Mouse (Mus musculus) MEL-GATA-1-ER (cell line): Measurements from ENCODE around the gene P2rx1.

Experiments used
- DNase-seq: peaks from one replicate; pipeline ENCODE4 v3.0.0-alpha.2; 2012; ENCODE audit warnings: low read depth; ENCODE audit errors: extremely low read depth

Gene P2rx1

DNA sequence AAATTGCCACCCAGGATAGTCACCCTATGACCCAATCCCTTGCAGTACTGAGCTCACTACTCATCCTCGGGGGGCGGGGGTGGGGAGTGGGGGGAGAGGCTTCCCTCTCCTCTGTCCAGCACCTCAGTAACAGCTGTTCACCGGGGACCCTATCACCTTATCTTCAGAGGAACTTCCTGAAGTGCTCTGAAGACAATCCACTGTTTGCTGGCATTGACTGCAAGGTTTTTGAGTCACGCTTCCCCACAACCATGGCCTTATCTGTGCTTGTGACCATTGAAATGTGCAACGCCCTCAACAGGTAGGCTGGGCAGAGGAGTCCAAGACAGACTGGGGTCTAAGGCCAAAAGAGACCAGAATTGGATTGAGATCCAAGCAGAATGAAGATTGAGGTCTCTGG lies 11.1 kb upstream of the P2rx1 start:
- DNase-seq = peak; percentile 38

DNA sequence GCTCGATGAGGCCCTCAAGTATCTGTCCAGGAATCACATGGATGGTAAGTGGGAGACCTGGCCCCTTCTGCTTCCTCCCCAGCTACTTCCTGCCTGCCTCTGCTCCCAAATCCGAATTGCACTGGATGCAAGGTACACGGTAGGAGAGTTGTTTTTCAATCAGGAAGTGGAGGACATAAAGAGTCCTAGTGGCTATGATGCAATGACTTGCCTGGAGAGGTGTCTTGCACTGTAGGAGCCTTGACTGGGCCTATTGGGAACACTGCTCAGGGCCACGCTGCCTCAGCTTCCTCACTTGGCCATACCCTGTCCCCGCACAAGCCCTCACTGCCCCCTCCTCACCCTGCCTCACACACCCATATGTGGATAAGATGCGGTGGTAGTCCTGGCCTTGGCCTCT lies 9.9 kb upstream of the P2rx1 start:
- no peak for DNase-seq

DNA sequence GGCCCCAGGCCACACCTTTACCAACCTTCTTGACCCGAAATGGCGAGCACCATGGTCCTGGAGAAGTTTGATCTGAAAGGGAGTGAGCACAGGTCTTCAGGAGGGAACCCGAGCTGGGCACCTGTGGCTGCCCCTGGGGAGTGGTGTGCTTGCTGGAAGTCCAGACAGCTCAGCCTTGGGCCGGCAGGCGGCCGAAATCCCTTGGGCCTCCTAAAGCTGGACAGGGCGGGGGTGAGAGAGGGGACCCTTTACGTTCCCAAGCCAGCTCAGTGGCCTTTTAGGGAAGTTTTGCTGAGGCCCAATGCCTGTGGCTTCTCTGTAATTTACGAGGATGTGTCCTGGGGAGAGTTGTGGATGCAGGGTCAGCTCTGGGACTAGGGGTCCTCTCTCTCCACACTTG lies 8.2 kb upstream of the P2rx1 start:
- DNase-seq = no peak

DNA sequence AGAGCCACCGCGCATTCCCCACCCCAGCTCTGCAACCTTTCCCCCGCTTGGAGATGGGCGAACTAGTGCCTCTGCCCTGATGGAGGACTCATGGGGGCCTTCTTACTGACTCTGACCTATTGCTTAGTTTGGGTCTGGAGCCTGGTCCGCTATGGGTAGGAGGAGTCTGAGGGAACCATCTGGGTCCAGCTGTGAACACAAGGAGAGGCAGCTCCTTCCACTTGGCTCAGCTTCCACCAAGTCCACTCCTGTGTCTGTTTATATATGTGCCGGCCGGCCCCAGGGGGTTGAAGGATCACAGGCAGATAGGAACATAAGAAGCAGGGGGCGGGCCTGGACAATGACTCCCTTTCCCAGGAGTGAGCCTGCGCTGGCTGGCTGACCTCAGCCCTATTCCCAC lies 6.9 kb upstream of the P2rx1 start:
- no peak for DNase-seq

DNA sequence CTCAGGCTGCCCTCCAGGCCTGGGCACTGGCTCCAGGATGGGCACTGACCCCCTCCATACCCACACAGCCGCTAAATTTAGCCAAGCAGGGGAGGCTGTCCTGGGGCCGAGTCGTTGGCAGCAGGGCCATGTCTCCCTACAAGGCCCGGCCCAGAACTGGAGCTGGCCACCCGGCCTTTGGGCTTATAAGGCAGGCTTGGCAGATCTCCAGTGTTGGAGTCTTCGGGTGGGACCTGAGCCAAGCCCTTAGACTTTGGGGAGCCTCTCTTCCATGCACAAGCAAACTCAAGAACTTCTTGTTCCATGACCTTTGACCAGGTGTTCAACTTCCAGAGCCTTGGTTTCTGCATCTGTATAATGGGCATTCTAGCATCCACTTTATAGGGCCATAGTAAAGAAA lies 2.6 kb upstream of the P2rx1 start:
- DNase-seq = no peak

DNA sequence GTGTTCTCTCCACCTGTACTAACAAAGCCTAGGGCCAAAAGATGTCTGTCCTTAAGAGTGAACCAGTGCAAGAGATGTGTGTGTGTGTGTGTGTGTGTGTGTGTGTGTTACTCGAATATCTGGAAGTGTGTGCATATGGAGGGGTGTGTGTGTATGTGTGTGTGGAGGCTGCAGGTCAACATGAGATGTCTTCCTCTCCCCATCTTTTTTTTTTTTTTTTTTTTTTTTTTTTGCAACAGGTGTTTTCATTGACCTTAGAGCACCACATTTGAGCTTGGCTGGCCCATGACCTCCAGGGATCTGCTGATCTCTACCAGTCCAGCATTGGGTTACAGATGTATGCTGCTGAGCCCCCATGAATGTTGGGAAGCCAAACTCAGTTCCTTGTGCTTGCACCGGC lies 2.1 kb upstream of the P2rx1 start:
- DNase-seq = no peak

DNA sequence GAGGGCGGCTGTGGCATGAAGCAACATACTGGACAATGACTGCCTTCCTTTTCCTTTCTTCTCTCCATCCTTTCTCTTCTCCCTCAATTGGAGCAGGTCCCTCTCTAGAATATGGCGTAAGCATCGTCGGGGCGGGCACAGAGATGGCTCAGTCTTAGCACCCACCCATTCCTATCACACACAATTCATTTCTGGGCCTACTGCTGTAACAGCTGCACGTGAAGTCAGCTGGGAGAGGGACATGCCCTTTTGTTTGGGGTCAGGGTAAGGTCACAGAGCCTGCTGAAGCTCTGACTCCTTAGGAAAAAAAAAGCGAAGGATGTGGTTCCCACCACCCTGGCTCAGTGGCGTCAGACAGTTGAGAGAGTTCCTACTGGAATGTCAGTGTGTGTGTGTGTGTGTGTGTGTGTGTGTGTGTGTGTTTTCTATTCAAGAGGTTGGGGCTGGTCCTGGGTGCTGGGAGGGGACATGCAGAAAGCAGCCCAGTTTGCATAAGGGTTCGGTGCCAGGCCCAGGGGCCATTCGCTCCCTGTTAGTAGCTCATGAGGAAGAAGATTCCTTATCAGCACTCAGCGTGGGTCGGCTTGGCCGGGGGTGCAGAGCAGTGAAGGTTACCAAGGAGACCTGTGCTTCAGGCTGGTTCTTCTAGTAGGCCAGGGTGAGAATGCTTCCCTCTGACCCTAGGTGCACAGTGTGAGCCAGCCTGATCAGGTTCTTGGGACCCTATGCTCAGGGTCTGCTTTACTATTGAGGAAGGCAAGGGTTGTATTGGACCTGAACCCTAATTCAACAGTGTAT lies 1.2 kb upstream of the P2rx1 start:
- peak; percentile 54 for DNase-seq

DNA sequence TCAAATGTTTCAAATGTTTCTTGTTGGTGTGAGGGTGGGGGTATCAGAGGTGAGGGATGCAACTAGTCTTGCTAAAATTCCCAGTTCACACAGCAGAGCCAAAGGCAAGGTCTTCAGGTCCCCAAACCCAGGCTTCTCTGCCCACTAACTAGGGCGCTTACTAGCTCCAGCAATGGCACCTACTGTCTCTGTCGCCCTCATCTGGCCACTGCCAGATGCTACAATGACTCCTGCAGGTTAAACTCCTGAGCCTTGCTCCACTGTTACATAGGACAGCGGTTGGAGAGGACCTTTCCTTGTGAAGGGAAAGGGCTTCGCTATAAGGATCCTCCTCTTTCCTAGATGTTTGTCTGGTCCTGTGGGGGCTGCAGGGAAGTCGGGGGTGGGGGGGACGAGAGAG lies 2.1 kb downstream of the P2rx1 start:
- DNase-seq = peak; percentile 69

DNA sequence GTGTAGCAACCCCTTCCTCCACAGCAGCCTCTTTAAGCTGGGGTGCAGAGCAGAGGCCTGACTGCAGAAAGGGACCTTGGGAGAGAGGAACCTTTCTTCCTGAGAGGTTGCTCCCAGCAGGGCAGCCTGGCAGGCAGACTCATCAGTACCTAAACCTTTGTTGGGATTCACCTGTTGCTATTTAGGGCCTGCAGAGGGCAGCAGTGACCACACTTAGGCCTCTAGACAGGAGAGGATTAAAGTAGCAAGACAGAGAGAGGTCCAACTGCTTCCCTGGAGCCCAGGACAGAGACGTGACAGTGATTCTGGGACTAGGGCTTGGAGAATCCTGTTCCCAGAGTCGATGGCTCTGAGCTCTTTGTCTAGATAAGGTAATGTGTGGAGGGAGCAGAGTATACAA lies 7.5 kb downstream of the P2rx1 start:
- DNase-seq = peak; percentile 43

DNA sequence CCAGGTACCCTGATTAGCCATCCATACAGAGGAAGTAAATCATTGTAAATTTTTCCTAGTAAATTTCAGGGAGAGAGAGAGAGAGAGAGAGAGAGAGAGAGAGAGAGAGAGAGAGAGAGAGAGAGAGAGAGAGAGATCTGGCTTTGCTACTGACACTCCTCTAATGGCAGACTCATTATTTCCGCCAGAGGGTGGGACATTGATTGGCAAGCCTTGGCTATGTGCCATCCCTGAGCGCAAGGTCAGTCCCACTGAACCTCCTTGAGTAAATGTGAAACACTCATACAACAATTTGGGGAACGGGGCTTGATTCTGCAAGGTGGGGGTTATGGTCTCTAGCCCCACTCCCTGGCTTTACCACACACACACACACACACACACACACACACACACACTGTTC lies 8.2 kb downstream of the P2rx1 start:
- DNase-seq = no peak

DNA sequence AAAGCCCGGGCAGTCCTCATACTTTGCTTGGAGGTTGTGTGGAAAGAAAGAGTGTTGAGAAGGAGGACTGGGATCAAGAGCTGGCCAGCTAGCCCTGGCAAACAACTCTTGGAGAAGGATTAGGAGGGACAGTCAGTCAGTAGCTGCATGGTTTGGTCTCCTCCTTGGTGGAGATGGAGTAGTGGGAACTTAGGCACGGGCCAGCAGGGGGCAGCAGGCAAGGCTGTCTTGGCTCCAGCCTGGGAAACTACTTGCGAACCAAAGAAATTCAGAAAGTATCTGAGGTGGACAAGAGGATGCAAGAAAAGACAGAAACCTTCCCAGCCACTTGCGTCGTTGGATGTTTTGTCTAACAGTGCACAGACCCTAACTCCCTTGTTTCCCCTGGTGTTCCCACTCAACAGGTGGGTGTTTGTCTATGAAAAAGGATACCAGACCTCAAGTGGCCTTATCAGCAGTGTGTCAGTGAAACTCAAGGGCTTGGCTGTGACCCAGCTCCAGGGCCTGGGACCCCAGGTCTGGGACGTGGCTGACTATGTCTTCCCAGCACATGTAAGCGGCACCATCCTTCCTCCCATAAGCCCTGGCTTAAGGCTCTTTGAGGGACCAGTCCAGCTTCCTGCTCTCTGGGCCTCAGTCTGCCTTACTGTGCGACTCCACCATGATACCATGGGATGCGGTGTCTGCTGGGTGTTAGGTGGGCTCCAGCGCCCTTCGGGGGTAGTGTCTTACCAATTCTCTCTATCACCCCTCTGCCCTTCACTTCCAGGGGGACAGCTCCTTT lies 9.0 kb downstream of the P2rx1 start:
- DNase-seq = no peak

DNA sequence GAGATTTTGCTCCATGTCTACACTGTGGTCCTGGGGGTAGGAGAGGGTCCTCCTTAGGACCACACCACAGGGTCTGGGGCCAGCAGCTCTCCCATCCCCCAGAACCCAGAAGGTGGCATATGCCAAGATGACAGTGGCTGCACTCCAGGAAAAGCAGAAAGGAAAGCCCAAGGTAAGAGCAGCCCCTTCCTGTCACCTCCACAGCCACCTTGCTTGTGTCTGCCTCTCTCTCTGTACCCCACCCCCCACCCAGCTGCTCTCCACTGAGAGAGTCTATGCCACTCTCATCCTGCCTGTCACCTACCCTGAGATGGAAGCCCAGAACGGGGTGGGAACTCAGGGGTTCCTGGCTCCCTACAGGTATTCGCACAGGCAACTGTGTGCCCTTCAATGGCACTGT lies 9.9 kb downstream of the P2rx1 start:
- no peak for DNase-seq

DNA sequence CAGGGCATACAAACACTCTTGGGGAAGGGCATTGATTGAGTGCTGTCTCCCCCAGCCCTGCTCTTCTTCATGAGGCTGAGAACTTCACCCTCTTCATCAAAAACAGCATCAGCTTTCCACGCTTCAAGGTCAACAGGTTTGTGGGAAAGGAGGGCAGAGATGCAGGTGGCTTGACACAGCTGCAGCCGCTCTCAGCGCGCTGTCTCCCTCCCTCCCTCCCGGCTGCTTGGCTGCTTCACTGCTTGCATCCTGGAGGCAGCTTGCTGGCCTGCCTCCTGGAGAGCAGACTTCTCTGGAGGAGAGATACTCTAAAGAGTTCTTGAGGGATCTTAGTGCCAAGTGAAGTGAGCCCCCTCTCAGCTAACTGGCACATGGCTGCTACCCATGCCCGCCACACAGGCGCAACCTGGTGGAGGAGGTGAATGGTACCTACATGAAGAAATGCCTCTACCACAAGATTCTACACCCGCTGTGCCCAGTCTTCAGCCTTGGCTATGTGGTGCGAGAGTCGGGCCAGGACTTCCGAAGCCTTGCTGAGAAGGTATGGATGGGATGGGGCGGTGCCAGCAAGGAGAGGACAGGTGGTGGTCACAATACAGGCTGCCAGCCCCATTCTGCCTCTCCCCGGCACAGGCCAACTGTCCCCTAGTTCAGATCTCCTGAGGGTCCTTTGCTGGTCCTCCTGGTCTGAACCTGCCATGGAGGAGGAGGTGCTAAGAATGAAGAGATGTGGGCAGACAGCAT lies 10.8 kb downstream of the P2rx1 start:
- no peak for DNase-seq

DNA sequence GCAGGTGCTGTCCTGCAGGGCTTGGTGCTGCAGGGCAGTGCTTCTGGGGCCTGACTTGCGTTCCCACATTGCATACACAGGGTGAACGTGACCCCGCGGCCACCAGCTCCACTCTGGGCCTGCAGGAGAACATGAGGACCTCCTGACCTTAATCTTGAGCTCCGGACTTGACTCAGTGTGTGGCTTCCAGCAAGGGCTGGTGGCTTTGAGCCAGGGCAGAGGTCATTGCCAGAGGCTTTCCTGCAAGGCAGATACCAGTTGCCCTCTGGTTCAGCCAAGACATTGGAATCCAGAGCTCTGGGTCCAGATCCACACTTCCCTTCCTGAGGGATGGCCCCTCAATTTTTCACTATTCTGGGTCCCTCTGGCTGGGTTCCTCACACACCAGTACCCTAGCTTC lies 15.1 kb downstream of the P2rx1 start:
- no peak for DNase-seq

DNA sequence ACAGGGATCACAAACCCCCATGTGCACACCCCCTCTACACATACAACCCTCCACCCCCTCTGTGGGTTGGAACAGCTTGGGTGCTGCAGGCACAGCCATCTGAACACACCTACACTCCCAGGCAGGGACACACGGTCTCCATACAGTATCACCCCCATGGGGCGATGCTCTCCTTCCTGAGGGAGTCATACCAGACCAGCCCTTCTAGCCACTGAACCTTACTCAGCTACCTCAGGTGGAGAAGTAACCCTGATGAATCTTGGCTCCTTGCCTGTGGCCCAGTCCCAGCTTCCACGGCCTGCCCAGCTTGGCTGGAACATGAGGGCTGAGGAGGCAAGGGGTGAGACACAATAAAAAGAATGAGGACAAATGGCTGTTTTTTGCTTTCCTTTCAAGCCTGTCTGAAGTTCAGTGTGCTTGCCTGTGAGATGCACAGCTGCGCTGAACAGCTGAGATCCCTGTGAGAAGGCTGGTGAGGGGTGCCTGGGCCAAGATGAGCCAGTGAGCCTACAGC lies 16.0 kb downstream of the P2rx1 start:
- no peak for DNase-seq

DNA sequence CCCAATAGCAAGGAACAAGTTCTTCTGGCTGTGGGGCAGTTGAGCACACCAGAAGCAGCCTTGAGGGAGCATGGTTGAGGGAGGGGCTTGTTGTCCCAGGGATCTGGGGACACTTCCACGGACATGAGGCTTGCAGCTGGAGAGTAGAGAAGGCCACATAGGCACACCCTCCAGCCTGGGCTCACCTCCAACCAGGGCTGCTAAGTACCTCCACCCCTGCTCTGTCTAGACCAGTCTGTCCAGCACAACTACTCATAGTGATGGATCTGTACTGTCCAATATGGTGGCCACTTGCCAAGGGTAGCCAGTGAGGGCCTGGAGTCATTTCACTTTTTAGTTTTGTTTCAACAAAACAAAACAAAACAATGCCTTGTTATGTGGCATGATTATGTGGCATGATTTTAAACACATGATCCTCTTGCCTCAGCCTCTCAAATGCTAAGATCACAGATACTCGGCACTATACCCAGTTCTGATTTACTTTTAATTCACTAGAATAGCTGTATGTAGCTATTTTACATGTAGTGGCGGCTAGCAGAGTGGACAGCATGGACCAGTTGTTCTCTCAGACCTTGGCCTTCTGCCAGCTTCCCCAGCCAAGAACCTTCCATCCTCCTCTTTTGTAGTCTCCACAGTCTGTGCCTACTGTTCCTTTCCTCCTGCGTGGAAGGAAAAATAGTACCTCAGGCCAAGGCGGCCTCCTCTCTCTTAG lies 16.6 kb downstream of the P2rx1 start:
- no peak for DNase-seq

DNA sequence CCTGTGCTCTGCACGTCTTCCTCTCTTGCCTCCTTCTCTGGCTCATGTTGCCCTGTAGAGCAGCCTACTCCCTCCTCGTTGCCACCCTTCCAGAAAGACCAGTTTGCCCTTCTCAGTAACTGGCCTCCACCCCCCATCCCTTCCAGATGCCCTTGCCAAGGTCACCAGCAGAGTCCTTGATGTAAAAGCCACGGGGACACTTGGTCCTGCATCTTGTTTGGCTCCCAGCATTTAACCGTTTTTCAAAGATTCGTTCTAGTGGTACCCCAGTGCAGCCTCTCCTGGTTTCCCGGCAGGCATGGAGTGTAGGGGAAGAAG lies 17.2 kb downstream of the P2rx1 start:
- no peak for DNase-seq

DNA sequence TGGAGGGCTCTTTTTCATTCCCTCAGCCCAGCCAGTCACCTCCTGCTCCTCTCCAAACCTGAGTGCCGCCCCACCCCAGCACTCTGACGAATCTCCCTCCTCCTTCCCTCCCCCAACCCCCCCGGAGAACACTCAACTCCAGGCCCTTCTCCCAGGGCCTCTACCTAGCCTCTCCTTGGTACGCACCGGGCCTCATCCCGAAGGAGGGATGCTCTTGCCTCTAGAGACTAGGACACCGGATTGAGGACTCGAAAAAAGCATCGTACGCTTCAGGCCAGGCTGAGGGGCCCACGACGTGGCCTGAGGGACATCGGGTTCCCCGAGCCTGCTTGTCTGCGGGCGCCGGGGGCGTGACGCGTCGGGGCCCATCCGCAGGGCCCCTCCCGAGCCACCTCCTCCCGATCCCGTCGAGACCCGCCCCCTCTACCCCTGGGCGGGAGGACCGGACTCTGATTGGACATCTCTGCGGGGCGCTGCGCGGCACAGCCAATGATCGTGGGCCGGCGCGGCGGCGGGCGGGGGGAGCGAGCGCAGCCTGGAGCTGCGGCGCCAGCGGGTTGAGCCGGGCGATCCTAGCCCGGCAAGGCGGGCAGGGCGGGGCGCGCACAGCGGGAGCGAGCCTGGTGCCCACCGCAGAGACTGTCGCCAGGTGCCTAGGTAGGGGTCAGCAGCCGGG lies 19.7 kb downstream of the P2rx1 start, which contains the start of gene Camkk1:
Gene Camkk1 (plus strand): TSS at position 538 of the 676 bp plus-strand sequence.
- peak; percentile 67 for DNase-seq

DNA sequence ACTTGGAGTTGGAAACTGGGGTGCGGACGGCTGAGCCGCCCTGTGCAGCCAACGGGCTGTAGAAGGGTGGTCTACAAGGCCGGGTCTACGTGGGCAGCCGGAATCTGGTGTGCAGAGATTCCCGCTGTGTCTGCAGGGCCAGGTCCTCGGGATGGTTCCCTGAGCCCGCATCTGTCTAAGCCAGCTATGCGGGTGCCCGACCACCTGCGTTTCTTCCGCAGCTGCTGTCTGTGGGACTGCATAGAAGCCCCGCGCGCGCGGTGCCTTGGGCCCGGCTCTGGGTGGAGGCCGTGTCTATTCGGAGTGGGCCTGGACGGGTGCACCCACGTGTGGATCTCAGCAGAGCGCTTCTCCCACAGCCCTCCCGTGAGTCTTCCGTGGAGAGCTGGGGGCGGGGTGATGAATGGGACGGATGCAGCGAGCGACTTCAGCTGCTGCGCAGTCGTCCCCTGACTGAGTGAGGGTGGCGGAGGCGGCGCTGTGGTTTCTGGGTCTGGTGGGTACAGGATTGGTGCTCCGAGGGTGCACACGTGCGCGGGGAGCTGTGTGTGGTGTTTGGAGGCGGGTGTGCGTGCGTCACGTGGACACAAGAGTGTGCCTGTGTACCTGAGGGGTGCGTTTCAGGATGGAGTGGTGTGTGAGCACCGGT lies 20.4 kb downstream of the P2rx1 start:
- DNase-seq = no peak
